Mouse (Mus musculus) heart, adult 2 months (tissue): Measurements from ENCODE around the gene Btc.

ENCODE experiments used
- CTCF ChIP-seq: fragments of 200-600 bp; IDR thresholded peaks from 2 replicates; pipeline ENCODE4 v1.8.1; 2022; ENCODE audit warnings: antibody characterized with exemption, mild to moderate bottlenecking, moderate library complexity
- EP300 ChIP-seq: fragments of 200-500 bp; IDR thresholded peaks from 2 replicates; pipeline ENCODE4 v1.6.1; 2011; ENCODE audit warnings: low read depth, low read length, control low read depth; ENCODE audit not compliant: insufficient read depth

- TF ChIP-seq CTCF (no peak), EP300 (no peak)
Measured at GRCm38 (mm10) chr5:91404263-91404662, 1.5 kb upstream of the Btc start.
